Mouse (Mus musculus): Measurements from ENCODE around the gene Gm5737.

- no peak for TF ChIP-seq CTCF (IDR thresholded peaks at IDR 0.05)
- TF ChIP-seq EP300 (IDR thresholded peaks at IDR 0.05), result no peak
Observed at GRCm38 (mm10) chr7:120879972-120880371, 67.8 kb downstream of the Gm5737 start.

Data from lung, postnatal 0 days (tissue).